Mouse (Mus musculus) lung, postnatal 25 days (tissue): ENCODE measurements around the gene Eif4h.

Experiments
- DNase-seq: peaks from one replicate; pipeline ENCODE4 v3.0.0; 2022; ENCODE audit warnings: low spot score

The Eif4h gene

DNA sequence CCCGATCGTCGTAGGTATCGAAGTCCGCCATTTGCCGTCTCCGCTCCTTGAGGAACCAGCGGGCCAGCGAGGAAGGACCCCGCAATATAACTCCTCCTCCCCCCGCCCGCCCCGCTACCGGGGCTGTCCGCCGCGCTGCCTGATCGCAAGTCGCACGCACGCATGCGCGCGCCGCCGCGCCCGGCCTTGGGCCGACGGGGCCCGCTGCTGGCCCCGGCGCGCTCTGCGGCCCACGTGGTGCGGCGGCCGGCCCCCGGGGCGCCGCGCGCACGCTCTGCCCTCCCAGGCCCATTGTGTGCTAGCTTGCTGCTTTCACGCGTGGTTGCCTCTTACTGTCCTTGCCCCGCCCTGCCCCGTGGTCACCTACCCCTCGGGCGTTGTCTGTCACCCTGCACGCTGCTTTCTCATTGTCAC lies at the start of gene Eif4h:
Eif4h (minus strand) TSS at position 222 of the 414 bp plus-strand sequence.
- peak; percentile 97 for DNase-seq

DNA sequence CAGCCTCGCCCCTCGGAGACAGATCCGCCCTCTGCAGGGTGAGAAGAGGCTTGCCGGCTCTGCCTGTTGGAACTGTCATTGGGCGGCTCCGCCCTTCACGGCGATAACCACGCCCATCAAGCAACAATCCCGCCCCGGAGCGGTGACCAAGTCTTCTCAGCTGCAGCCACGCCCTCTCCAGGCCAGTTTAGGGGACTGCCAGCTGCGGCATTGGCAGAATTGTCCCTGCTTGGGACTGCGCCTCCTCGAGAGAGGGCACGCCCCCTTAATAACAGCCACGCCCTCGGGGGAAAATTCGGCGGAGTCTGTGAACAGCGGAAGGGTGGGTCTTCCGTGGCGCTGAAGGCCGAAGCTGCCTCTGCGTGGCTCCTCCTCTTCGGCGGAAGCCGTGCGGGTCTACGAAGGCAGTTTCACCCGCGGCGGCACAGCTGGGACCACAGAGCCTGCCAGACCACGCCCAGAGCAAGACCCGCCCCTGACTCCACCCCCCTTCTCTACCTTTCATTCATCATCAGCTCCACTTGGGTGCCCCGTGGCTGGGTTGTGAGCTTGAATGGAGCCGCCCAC lies 49.5 kb upstream of the Eif4h start:
- DNase-seq: peak; percentile 100

DNA sequence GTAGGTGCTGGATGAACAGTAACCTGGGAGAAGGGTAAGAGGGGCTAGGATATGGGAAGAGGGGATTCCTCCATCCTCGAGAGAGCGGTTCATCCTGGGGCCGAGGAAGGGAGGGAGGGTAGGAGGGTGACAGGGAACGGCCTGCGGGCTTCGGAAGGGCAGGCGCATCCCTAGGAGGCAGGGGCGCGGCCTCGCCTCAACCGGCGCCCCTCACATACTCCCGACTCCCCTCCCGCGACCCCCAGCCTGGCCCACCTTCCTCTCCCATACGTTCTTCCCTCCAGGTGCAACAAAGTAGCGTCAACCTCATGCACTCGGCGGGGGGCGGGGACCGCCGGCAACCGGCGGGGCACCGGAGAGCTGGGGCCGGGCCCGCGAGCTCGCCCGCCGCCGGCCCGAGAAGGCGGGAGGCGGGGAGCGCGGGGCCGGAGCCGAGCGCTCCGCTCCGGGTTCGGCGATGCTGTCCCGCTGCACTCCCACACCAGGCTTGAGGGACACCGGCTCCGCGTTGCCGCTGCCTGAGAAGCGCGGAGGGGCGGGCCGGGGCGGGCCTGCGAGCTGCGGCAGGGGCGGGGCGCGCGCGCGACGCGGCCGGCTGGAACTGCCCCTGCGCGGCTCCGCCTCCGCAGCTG lies 48.9 kb upstream of the Eif4h start, which contains the start of gene Limk1:
Limk1 (minus strand) TSS at position 513 of the 632 bp plus-strand sequence.
- DNase-seq: no peak

DNA sequence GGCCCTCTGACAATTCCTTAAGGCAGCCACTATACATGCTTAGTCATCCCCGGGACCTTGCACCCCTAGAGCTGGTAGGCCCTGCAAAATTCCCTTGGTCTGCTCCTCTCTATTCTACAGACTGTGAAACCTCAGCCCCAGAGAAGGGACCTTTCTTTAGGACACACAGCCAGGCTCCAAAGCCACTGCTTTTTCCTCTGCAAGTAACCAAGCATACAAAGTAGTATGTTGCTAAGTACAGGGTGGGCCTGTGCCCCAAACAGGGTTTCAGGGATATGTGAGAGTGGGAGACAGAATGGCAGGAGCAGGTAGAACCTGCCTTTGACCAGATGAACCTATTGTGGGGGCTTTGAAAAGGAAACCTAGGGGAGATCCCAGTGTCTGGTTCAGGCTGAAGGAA lies 47.9 kb upstream of the Eif4h start:
- DNase-seq: no peak

DNA sequence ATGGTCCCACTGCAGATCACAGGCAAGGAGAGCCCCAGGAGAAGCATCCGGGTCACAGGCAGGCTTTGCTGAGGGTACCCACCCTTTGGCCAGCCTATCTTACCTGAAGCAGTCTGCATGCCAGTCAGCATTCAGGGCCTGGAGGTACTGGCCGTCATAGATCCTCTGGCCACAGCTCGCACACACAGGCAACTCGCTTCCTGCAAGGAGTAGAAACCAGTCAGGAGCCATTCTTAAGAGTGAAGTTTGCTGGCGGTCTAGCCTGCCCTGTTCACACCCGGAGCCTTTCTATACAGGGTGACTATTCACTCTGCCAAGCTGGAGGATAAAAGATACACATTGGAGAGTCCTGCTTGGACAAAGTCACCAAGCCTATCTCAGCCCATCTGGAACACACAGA lies 47.3 kb upstream of the Eif4h start:
- no peak for DNase-seq

DNA sequence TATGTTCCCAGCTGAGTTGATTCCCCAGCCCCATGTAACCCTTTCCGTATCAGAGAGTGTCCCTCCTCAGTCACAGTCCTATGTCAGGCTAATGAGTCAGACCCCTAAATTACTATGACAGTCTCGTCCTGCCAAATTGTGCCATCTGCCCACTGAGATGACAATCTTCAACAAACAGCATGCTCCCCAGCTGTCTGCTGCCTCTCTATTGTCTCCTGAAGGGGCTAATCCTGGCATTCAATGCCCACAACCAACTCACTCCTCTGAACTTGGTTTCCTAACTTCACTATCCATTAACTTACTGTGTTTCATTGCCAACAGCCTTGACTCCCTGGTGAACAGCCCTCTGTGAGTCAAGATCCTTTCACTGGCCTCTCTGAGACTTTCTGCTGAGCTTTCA lies 45.1 kb upstream of the Eif4h start:
- no peak for DNase-seq

DNA sequence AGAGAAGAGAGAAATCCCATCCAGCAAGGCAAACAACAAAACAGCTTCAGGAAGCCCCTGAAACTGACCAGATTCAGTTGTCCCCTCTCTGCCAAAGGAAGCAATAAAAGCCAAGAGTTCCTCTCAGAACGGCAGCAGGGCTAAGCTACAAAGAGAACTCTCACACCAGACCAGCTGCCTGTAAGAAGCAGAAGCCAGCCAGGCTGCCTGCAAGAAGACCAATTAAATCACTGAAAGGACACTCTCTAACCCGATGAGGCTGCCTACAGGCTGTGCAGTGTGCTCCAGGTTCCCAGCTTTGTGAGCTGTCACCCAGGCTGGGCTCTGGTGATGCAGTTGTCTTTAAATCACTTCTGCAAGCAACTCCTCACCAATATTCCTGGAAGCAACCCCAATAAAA lies 44.5 kb upstream of the Eif4h start:
- DNase-seq: no peak

DNA sequence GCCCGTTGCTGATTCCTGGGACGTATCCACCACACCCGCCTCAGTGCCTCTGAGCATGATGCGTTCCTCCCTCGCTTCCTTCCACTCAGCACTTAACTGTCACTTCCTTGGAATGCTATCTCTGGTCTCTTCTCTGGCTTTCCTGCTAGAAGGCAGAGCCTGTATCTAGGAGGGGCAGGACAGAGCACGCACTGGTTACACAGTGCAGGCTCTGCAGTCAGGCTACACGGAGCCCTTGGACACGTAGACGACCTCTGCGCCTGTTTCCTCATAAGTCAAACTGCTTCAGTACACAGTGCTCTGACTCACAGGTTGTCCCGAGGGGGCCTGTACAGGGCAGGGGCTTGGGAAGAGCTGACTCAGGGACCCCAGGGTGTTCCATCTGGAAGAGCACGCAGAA lies 40.9 kb upstream of the Eif4h start:
- peak; percentile 67 for DNase-seq

DNA sequence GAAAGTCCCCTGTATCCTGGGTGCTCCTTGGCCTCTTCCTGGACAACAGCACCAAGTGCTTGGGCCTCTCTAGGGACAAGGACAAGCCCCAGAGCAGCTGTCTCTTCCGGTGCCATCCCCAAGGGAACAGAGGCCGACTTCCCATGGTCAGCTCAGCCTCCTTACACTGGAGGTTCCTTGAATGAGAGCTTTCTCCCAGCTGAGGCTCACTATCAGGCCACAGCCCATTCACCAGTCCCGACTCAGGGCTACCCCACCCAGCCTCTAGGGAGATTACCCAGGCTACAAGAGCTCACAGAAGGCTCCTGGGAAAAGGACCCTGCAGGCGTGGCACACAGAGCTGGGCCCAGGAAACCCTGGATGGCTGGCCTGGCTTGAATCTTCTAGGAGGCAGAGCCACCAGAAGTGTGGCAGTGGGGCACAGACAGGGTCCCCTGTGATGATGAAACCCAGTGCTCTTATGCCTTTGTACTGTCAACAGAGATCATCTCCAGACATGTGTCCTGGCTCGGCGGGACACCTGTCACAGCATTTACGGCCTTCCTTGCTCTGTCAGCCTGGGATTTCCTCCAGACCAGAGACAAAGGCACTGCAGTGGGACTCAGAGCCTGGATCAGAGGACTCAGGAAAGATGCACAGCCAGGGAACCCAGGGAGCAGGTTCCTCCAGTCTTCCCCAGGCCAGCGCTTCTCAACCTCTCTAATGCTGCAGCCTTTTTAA lies 39.7 kb upstream of the Eif4h start:
- DNase-seq: no peak

DNA sequence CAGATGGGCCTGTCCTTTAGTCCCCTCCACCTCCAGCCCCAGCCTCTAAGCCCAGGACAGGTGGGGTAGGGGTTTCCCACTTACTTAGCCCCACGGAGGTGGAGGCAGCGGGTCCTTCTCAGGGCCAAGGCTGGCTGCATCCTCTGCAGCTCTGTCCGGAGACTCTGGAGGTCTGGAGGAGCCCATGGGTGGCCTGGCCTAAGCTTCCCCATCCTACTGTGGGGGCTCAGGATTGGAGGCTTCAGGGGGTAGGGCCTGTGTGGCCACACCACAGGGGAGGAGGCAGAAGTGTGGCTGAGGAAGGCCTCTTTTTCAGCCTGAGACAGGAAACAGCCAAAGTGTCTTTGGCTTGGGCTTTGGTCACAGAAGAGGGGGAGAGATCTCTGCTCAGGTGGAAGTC lies 38.7 kb upstream of the Eif4h start:
- peak; percentile 43 for DNase-seq

DNA sequence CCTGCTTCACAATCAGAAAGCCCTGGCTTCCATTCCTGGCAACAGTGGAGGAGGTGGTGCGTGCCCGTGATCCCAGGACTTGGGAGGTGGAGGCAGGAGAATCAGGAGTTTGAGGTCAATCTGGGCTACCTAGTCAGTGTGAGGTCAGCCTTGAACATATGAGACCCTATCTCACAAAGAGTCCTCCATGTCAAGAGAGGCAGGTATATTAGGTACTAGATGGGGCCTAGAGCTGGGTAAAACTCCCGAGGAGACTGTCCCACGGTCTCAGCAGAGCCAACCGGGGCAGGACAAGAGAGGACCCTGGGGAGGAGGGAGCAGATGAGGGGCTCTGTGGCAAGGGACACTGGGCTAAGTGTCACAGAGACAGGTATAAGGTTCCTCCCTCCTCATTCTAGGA lies 38.2 kb upstream of the Eif4h start:
- no peak for DNase-seq

DNA sequence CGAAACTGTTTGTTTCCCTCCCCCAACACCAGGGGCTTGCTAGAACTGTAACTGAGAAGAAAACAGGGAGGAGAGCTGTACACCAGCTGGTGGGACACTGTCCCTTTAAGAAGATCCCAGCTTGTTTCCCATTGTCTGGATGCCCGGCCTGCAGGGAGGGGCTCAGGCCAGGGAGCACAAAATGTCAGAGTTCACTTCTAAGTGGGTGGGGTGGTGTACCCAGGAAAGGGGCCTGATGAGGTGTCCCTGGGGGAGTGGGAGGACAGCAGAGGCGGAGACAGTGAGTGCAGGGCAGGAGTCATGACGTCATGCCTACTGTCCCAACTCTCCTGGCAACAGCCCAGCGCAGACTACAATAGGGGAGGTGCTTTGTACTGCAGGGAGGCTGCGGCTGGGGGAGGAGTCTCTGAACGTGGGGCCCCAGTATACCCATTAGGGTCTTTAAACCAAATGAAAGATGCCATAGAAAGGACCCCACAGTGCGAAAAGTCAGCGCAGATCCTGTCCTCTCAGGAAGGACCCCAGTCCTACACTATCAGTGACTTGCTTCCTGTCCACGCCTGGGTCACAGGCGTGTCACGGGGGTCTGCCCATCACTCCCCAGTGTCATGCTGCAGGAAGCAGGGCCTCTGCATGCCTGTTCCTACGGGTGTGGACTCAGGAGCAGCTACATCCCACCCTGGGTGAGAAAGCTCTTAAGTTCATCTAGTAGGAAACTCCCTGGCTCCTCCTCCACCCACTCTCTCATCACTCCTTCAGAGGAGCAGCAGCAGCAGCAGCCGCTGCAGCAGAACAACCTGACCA lies 36.9 kb upstream of the Eif4h start:
- DNase-seq: peak; percentile 94

DNA sequence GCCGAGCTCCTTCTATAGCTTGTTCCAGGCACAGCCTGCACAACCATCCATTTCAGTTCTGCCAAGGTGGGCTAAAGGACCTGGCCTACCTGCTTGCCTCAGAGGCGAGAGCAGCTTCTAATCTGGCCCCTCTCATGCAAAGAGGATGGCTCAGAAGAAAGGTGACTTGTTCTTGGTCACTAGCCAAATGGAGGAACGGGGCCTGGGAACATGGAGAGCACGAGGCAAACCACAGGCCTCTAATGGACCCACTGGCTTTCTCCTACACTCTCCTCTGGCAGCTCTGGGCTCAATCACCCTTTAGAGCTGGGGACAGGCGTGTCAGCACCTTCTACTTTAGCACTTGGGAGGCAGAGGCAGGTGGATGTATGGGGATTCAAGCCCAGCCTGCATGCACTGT lies 35.7 kb upstream of the Eif4h start:
- no peak for DNase-seq

DNA sequence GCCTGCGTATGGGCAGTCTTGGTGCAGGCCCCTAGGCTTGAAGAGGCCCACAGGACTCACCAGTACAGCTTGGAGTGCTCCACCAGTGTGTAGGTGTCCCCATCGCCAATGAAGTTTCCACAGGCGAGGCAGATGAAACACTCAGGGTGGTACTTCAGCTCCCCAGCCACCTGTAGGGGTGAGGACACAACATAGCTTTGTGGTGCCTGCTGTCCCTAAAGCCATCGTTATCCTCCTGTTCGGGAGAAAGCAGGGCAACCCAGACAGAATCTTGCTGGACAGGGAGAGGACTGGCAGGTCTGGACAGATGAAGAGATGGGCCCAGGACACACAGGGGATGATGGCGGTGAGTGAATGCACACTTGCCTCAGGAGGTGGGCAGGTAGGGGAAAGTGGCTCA lies 33.3 kb upstream of the Eif4h start:
- no peak for DNase-seq

DNA sequence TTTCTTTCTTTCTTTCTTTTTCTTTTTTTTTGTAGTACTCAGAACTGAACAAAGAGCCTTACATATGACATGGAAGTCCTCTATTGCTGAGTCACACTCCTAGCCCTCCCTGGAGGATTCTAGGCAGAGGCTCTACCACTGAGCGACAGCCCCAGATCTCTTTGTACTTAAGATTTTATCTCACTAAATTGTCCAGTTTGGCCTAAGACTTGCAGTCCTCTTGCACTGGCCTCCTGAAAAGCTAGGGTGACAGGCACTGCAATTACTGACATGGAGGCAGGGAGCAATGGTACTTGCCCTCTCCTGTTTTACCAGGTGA lies 32.9 kb upstream of the Eif4h start:
- no peak for DNase-seq

DNA sequence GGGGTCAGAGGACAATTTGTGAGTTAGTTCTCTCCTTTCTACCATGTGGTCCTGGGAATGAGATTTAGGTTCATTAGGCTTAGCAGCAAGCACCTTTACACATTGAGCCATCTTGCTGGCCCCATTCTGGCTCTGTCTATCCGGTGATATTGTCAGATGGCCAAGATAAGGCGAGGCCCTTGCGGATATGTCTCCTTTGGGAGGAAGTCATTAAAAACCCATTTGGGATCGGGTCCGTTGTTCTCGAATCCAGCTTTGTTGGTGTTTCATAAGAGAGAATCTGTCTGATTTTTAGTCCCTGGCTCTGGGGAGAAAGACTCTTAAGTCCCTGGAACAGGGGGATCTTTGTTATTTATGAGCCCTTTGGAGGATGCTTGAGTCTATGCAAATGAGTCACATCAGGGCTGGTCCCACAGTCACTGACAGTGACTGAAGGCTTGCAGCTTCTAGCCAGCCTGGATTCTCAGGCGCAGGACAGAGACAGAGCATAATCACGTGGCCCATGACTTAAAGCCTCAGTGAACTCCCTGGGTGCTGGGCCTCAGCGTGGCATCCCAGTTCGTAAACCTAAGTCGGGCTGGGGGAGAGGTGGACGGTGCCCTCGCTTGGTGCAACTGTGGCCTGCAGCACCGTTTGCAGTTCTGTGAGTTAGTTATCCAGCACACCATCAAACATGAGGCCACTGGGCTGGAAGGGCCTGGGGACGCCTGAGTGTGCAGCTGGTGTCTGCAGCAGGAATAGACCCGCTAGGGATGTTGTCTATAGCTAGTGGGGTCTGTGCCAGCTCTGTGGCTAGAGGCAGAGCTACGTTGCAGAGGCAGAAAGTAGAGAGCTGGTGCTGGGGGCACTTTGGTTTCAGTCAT lies 32.3 kb upstream of the Eif4h start:
- no peak for DNase-seq

DNA sequence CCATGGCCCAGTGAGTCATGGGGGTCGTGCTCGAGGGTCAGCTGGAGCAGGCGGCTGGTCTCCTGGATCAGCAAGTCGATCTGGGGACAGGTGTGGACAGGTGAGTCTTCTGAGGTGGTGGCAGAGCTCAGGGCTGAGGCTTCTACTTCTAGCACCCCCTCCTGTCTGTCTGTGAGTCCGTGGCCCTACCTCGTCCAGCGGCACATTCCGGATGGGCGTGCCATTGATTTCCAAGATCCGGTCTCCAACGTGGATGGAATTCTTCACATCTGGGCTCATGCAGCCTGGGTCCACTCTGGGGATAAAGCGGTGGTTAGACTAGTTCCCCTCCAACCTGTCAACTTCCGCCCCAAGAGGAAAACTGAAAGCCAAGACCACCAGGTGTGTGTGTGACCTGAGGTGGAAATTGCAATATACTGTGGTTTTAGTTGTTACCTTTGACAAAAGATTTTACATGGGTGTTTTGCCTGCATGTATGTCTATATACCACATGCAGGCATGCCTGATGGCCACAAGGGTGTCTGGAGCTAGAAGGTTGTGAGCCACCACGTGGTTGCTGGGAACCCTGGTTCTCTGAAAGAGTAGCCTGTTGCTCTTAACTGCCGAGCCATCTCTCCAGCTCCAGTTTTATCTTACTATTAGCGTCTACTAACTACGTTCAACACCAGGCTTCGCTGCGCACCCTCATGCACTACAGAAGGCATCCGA lies 29.9 kb upstream of the Eif4h start:
- no peak for DNase-seq

DNA sequence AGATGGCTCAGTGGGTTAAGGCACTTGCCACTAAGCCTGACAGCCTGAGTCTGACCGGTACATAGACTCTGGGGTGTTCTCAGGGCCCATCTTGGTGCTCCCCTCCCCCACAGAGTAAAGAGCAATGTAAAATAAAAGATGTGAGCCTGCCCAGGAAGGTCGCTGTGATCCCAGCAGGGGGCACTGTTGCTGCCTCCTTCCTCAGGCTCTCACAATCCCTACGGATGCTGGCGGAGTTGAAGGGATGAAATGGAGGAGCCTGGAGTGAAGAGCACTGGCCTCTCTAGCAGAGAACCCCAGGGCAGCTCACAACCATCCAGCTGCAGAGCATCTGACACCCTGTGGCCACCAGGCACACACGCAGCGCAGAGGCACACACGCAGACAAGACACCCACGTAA lies 29.2 kb upstream of the Eif4h start:
- no peak for DNase-seq

DNA sequence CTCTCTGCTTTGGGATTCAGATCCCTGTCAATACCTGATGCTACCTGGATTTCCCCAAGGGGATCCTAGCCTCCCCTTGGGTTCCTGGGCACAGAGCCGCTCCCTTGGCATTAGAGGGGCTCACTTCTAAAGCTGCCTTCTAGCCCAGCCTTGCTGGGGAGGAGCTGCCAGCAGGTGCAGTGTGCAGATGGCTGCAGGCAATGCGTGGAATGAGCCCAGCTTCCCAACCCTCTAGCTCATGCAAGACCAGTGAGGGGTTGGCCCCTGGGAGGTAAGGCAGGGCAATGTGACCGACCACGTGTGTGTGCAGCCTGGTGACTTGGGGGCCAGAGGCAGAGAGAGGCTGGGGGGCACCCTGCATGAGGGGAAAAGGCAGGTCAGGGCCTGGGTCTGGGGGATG lies 17.4 kb upstream of the Eif4h start:
- DNase-seq: no peak

DNA sequence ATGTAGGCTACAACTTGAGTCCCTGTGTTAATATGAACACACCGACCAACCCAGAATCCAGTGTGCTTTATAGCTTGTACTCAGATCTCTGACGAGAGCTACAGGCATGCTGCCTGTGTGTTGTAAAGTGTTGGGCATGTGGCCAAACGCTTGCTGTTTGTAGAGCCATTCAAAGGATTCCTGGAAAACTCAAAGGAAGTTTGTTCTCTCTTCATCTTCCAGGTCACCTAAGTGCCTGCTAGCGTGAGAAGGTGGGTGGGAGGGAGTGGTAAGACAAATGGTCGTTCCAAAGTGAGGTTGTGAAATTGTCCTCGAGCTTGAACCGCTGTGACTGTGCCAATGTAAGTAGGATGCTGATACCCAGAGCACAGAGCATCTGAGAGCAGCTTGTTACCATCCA lies 12.7 kb upstream of the Eif4h start:
- peak; percentile 85 for DNase-seq

DNA sequence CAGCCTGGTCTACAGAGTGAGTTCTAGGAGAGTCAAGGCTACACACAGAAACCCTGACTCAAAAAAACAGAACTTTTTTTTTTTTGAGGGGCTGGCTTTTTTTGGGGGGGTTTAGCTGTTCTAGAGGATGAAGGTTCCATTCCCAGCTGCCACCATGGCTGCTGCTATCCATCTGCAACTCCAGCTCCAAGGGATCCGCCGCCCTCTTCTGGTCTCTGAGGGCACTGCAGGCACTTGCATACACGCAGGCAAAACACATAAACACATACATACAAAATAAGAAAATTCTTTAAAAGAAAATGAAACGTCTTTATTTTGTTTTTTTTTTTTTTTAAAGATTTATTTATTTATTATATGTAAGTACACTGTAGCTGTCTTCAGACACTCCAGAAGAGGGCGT lies 11.6 kb upstream of the Eif4h start:
- peak; percentile 59 for DNase-seq
